Mouse (Mus musculus): ENCODE data around the gene Sf3a3. TPM values are rescaled to one million over a fixed set of nuclear protein-coding genes. Genes with fewer than 3 reads are reported as not detected.

The Sf3a3 gene
- polyA plus RNA-seq, 1 experiment from 2014 or later: 134 TPM

GRCm38 (mm10) chr4:124765802-124766565 is 51.4 kb downstream of the Sf3a3 start:
- ATAC-seq (ENCODE audit: low read depth): no peak
- WGBS: 68% methylated on average over 23 of the region's 23 CpGs
- no peaks in the 10 kb centered on the region for H3K36me3 ChIP-seq (ENCODE audit: control insufficient read depth, insufficient read depth, low read length)
- no peaks in the 10 kb centered on the region for H3K27me3 ChIP-seq (ENCODE audit: control insufficient read depth, insufficient read depth, low read depth, low read length)
- no peak overlapping the region for H3K4me2 ChIP-seq (ENCODE audit: low read depth, low read length)
- no peak overlapping the region for H3K4me3 ChIP-seq (ENCODE audit: low read length)
- no peak overlapping the region for H3K27ac ChIP-seq (ENCODE audit: low read length)
- H3K9ac ChIP-seq (ENCODE audit: low read length): no peak overlapping the region
- peaks cover 7% of the 10 kb centered on the region for H3K4me1 ChIP-seq (replicated peaks; ENCODE audit: control insufficient read depth, insufficient read depth, low read length)
- H3K9me3 ChIP-seq (ENCODE audit: control insufficient read depth, low read length): no peaks in the 10 kb centered on the region

- H3K36me3 ChIP-seq (ENCODE audit: control insufficient read depth, insufficient read depth, low read length): no peaks in the 10 kb centered on the region
- no peaks in the 10 kb centered on the region for H3K9me3 ChIP-seq (ENCODE audit: control insufficient read depth, low read length)
- no peak overlapping the region; the same call in 1 of the 2 replicates for H3K27ac ChIP-seq (ENCODE audit: low read length)
- no peak overlapping the region for H3K4me3 ChIP-seq (ENCODE audit: low read length)
- 43% methylated on average over 2 of the region's 2 CpGs for WGBS
- H3K4me1 ChIP-seq (replicated peaks; ENCODE audit: control insufficient read depth, insufficient read depth, low read length): peaks cover 7% of the 10 kb centered on the region
- no peak overlapping the region for H3K9ac ChIP-seq (ENCODE audit: low read length)
- H3K4me2 ChIP-seq (ENCODE audit: low read depth, low read length): no peak overlapping the region
- no peak for ATAC-seq (ENCODE audit: low read depth)
- H3K27me3 ChIP-seq (ENCODE audit: control insufficient read depth, insufficient read depth, low read depth, low read length): no peaks in the 10 kb centered on the region
These were observed 52.0 kb downstream of the Sf3a3 start for GRCm38 (mm10) chr4:124766566-124766940.

GRCm38 (mm10) chr4:124768963-124769591 is 54.5 kb downstream of the Sf3a3 start:
- Histone ChIP-seq H3K27me3 (ENCODE audit: control insufficient read depth, insufficient read depth, low read depth, low read length) (no peaks in the 10 kb centered on the region), H3K36me3 (ENCODE audit: control insufficient read depth, insufficient read depth, low read length) (no peaks in the 10 kb centered on the region), H3K9me3 (ENCODE audit: control insufficient read depth, low read length) (no peaks in the 10 kb centered on the region), H3K4me2 (ENCODE audit: low read depth, low read length) (no peak overlapping the region), H3K4me1 (replicated peaks; ENCODE audit: control insufficient read depth, insufficient read depth, low read length) (peaks cover 11% of the 10 kb centered on the region), H3K4me3 (ENCODE audit: low read length) (no peak overlapping the region), H3K27ac (ENCODE audit: low read length) (no peak overlapping the region), H3K9ac (ENCODE audit: low read length) (no peak overlapping the region)
- WGBS: 79% methylated on average over 13 of the region's 13 CpGs
- ATAC-seq (ENCODE audit: low read depth): no peak

GRCm38 (mm10) chr4:124770624-124771023 is 56.0 kb downstream of the Sf3a3 start:
- no peaks in the 10 kb centered on the region for H3K27me3 ChIP-seq (ENCODE audit: control insufficient read depth, insufficient read depth, low read depth, low read length)
- no peak overlapping the region for H3K4me3 ChIP-seq (ENCODE audit: low read length)
- no peak overlapping the region for H3K27ac ChIP-seq (ENCODE audit: low read length)
- H3K4me2 ChIP-seq (ENCODE audit: low read depth, low read length): no peak overlapping the region
- WGBS: 67% methylated on average over 5 of the region's 5 CpGs
- H3K9ac ChIP-seq (ENCODE audit: low read length): no peak overlapping the region
- ATAC-seq (ENCODE audit: low read depth): no peak
- no peaks in the 10 kb centered on the region for H3K9me3 ChIP-seq (ENCODE audit: control insufficient read depth, low read length)
- H3K36me3 ChIP-seq (ENCODE audit: control insufficient read depth, insufficient read depth, low read length): no peaks in the 10 kb centered on the region
- H3K4me1 ChIP-seq (replicated peaks; ENCODE audit: control insufficient read depth, insufficient read depth, low read length): peaks cover 11% of the 10 kb centered on the region

- Histone ChIP-seq H3K27ac (ENCODE audit: low read length) (peak overlapping the region; percentile 85), H3K4me3 (ENCODE audit: low read length) (no peak overlapping the region), H3K9ac (ENCODE audit: low read length) (peak overlapping the region; percentile 35; the same call in 1 of the 2 replicates), H3K36me3 (ENCODE audit: control insufficient read depth, insufficient read depth, low read length) (no peaks in the 10 kb centered on the region), H3K9me3 (ENCODE audit: control insufficient read depth, low read length) (no peaks in the 10 kb centered on the region), H3K4me1 (replicated peaks; ENCODE audit: control insufficient read depth, insufficient read depth, low read length) (0 out of 2 replicates have a peak, but pooled peaks cover 4% of the 10 kb centered on the region), H3K27me3 (ENCODE audit: control insufficient read depth, insufficient read depth, low read depth, low read length) (no peaks in the 10 kb centered on the region), H3K4me2 (ENCODE audit: low read depth, low read length) (no peak overlapping the region)
- peak; percentile 80 for ATAC-seq (ENCODE audit: low read depth)
- WGBS: 41% methylated on average over 4 of the region's 4 CpGs
These were observed 57.5 kb downstream of the Sf3a3 start for GRCm38 (mm10) chr4:124772125-124772524.

GRCm38 (mm10) chr4:124773449-124773848 is 58.9 kb downstream of the Sf3a3 start:
- Histone ChIP-seq H3K4me3 (ENCODE audit: low read length) (no peak overlapping the region), H3K27me3 (ENCODE audit: control insufficient read depth, insufficient read depth, low read depth, low read length) (no peaks in the 10 kb centered on the region), H3K9ac (ENCODE audit: low read length) (no peak overlapping the region), H3K4me1 (replicated peaks; ENCODE audit: control insufficient read depth, insufficient read depth, low read length) (0 out of 2 replicates have a peak, but pooled peaks cover 4% of the 10 kb centered on the region), H3K27ac (ENCODE audit: low read length) (no peak overlapping the region; the same call in 1 of the 2 replicates), H3K36me3 (ENCODE audit: control insufficient read depth, insufficient read depth, low read length) (no peaks in the 10 kb centered on the region), H3K4me2 (ENCODE audit: low read depth, low read length) (no peak overlapping the region), H3K9me3 (ENCODE audit: control insufficient read depth, low read length) (no peaks in the 10 kb centered on the region)
- WGBS: 88% methylated on average over 2 of the region's 2 CpGs
- ATAC-seq (ENCODE audit: low read depth): no peak

GRCm38 (mm10) chr4:124773995-124774394 is 59.4 kb downstream of the Sf3a3 start:
- 84% methylated on average over 6 of the region's 6 CpGs for whole genome bisulfite sequencing

GRCm38 (mm10) chr4:124774429-124774828 is 59.9 kb downstream of the Sf3a3 start:
- ATAC-seq (ENCODE audit: low read depth): no peak
- H3K27me3 ChIP-seq (ENCODE audit: control insufficient read depth, insufficient read depth, low read depth, low read length): no peaks in the 10 kb centered on the region
- H3K9ac ChIP-seq (ENCODE audit: low read length): no peak overlapping the region
- H3K9me3 ChIP-seq (ENCODE audit: control insufficient read depth, low read length): no peaks in the 10 kb centered on the region
- 49% methylated on average over 2 of the region's 2 CpGs for WGBS
- H3K4me2 ChIP-seq (ENCODE audit: low read depth, low read length): no peak overlapping the region
- 0 out of 2 replicates have a peak, but pooled peaks cover 4% of the 10 kb centered on the region for H3K4me1 ChIP-seq (replicated peaks; ENCODE audit: control insufficient read depth, insufficient read depth, low read length)
- 0 out of 2 replicates have a peak, but pooled peaks cover 4% of the 10 kb centered on the region for H3K36me3 ChIP-seq (ENCODE audit: control insufficient read depth, insufficient read depth, low read length)
- H3K27ac ChIP-seq (ENCODE audit: low read length): no peak overlapping the region
- H3K4me3 ChIP-seq (ENCODE audit: low read length): no peak overlapping the region

More at GRCm38 (mm10) chr4:124773995-124774394, 59.4 kb downstream of the Sf3a3 start:
- Histone ChIP-seq H3K4me1 (replicated peaks; ENCODE audit: control insufficient read depth, insufficient read depth, low read length) (0 out of 2 replicates have a peak, but pooled peaks cover 4% of the 10 kb centered on the region), H3K9me3 (ENCODE audit: control insufficient read depth, low read length) (no peaks in the 10 kb centered on the region), H3K36me3 (ENCODE audit: control insufficient read depth, insufficient read depth, low read length) (0 out of 2 replicates have a peak, but pooled peaks cover 4% of the 10 kb centered on the region), H3K27ac (ENCODE audit: low read length) (no peak overlapping the region), H3K27me3 (ENCODE audit: control insufficient read depth, insufficient read depth, low read depth, low read length) (no peaks in the 10 kb centered on the region), H3K4me3 (ENCODE audit: low read length) (no peak overlapping the region), H3K4me2 (ENCODE audit: low read depth, low read length) (no peak overlapping the region), H3K9ac (ENCODE audit: low read length) (no peak overlapping the region)
- no peak for ATAC-seq (ENCODE audit: low read depth)

- Histone ChIP-seq H3K4me2 (ENCODE audit: low read depth, low read length) (no peak overlapping the region), H3K4me1 (replicated peaks; ENCODE audit: control insufficient read depth, insufficient read depth, low read length) (no peaks in the 10 kb centered on the region), H3K4me3 (ENCODE audit: low read length) (no peak overlapping the region), H3K27ac (ENCODE audit: low read length) (no peak overlapping the region), H3K27me3 (ENCODE audit: control insufficient read depth, insufficient read depth, low read depth, low read length) (no peaks in the 10 kb centered on the region), H3K9ac (ENCODE audit: low read length) (no peak overlapping the region), H3K9me3 (ENCODE audit: control insufficient read depth, low read length) (no peaks in the 10 kb centered on the region), H3K36me3 (ENCODE audit: control insufficient read depth, insufficient read depth, low read length) (peaks cover 21% of the 10 kb centered on the region)
- WGBS: 88% methylated on average over 7 of the region's 7 CpGs
- no peak for ATAC-seq (ENCODE audit: low read depth)
These were observed 66.8 kb downstream of the Sf3a3 start for GRCm38 (mm10) chr4:124781361-124781760.

Measured in lung, embryonic 16.5 days (tissue).